Mouse (Mus musculus) stomach, embryonic 15.5 days (tissue): Measurements from ENCODE around the gene Rpgrip1. TPM values are rescaled to one million over a fixed set of nuclear protein-coding genes. Genes with fewer than 3 reads are reported as not detected.
"Not testable (repeated sequence)": the region's sequence is repeated elsewhere in the genome, so short reads cannot be mapped to it uniquely, and the experiment has no call there.

Experiments used
- ATAC-seq: fragments of 200-750 bp; cut with Nextera tagmentation; 2 replicates; pipeline ENCODE4 v1.8.0; 2017; ENCODE audit warnings: low read depth, moderate number of reproducible peaks, moderate TSS enrichment; ENCODE audit not compliant: insufficient read depth, low FRiP score
- H3K27ac ChIP-seq: fragments of 300-500 bp; sonication (generic); 2 replicates; pipeline ENCODE4 v1.5.1; 2015; ENCODE audit warnings: mild to moderate bottlenecking, inconsistent platforms
- H3K27me3 ChIP-seq: fragments of 300-500 bp; sonication (generic); replicated peaks from 2 replicates; pipeline ENCODE4 v1.6.1; 2015; ENCODE audit warnings: inconsistent platforms
- H3K36me3 ChIP-seq: fragments of 300-500 bp; sonication (generic); 2 replicates; pipeline ENCODE4 v1.6.1; 2015; ENCODE audit warnings: inconsistent platforms
- H3K4me1 ChIP-seq: fragments of 300-500 bp; sonication (generic); 2 replicates; pipeline ENCODE4 v1.6.1; 2015; ENCODE audit warnings: inconsistent platforms
- H3K4me2 ChIP-seq: fragments of 300-500 bp; sonication (generic); 2 replicates; pipeline ENCODE4 v1.6.1; 2015; ENCODE audit warnings: mild to moderate bottlenecking, inconsistent platforms
- H3K4me3 ChIP-seq: fragments of 300-500 bp; sonication (generic); replicated peaks from 2 replicates; pipeline ENCODE4 v1.5.1; 2015; ENCODE audit warnings: inconsistent platforms
- H3K9ac ChIP-seq: fragments of 300-500 bp; sonication (generic); 2 replicates; pipeline ENCODE4 v1.6.1; 2015; ENCODE audit warnings: inconsistent platforms
- H3K9me3 ChIP-seq: fragments of 300-500 bp; sonication (generic); 2 replicates; pipeline ENCODE4 v1.6.1; 2016; ENCODE audit warnings: inconsistent platforms
- WGBS: fragments of 180-500 bp; shearing (Covaris S2); methylation state at CpG from one replicate; pipeline ENCODE4 v1.1.7; 2015; 5-methylcytosine and 5-hydroxymethylcytosine counted together
- polyA plus RNA-seq: library from polyadenylated mRNA; unstranded; fragments of >200 nt; fragmentation: Nextera tagmentation; extraction: Ambion mirVana; gene quantifications from 2 replicates; pipeline ENCODE4 v1.2.1, GENCODE M21; 2015

Gene Rpgrip1
- 56.4 and 59.0 TPM in 2 replicates for polyA plus RNA-seq

DNA sequence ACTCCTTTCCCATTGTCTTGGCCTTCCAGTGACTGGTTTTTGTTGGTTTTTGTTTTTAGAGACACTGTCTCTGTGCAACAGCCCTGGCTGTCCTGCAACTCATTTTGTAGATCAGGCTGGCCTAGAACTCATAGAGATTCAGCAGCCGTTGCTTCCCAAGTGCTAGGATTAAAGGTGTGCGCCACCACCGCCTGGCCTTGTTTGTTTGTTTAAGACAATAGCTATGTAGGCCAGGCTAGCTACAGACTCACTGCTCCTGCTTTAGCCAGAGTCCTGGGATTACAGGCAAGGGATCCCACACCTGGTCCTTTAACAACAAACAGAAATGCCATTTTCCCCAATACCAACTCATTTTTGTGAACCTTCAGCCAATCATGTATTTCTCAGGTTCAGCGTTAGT lies at the start of gene Rpgrip1:
TSS of gene Rpgrip1 (plus strand) at position 359 of the 400 bp plus-strand sequence.
- Histone ChIP-seq H3K9me3 (no peaks in the 10 kb centered on the region), H3K36me3 (no peaks in the 10 kb centered on the region), H3K27ac (no peak within 1 kb of the TSS), H3K4me2 (no peak within 1 kb of the TSS), H3K4me3 (no peak within 1 kb of the TSS), H3K9ac (no peak within 1 kb of the TSS), H3K4me1 (peaks cover 7% of the 10 kb centered on the region; the same call in 1 of the 2 replicates), H3K27me3 (no peaks in the 10 kb centered on the region)
- ATAC-seq: no peak
- 84% methylated on average over 4 of the region's 4 CpGs for WGBS

DNA sequence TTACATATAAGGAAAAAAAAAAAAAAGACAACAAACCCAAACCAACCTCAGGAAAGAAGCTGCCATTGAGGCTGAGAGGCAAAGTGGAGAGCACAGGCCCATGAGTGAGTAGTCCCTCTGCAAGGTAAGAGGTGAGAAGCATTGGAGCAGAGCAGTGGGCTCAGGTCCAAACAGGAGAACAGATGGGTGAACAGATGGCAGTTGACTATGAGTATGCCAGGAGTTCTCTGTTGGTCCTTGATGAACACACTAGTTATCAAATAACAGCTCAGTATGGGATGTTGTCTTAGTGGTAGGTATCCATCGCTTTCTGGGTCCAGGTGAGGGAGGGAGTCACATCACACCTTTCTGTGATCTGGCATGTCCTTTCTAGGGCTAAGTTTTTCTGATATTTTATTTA lies 49.7 kb upstream of the Rpgrip1 start:
- Histone ChIP-seq H3K4me3 (no peak overlapping the region), H3K9me3 (no peaks in the 10 kb centered on the region), H3K36me3 (no peaks in the 10 kb centered on the region), H3K4me1 (no peaks in the 10 kb centered on the region), H3K4me2 (no peak overlapping the region), H3K9ac (no peak overlapping the region), H3K27ac (no peak overlapping the region), H3K27me3 (no peaks in the 10 kb centered on the region)
- 76% methylated on average over 1 of the region's 1 CpGs for WGBS
- no peak for ATAC-seq

DNA sequence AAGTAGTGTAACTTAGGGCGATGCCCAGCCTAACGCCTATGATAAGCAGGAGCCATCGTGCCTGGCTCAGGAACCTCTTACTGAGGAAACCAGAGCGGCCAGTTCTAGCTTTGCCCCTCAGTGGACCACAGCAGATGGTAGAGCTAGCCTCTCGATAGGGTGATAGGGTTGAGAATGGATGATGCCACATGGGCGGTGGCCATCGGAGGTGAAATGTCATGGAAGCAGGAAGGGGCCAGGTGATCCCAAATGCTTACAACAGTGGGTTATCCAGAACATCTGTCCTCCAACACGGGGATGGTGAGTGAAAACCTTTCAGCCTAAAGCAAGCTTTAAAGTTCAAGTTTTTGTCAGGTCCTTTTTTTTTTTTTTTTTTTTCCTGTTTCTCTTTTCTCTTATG lies 48.7 kb upstream of the Rpgrip1 start:
- Histone ChIP-seq H3K36me3 (no peaks in the 10 kb centered on the region), H3K9ac (no peak overlapping the region), H3K4me3 (no peak overlapping the region), H3K9me3 (no peaks in the 10 kb centered on the region), H3K27me3 (no peaks in the 10 kb centered on the region), H3K4me1 (no peaks in the 10 kb centered on the region), H3K27ac (no peak overlapping the region), H3K4me2 (no peak overlapping the region)
- WGBS: 80% methylated on average over 8 of the region's 8 CpGs
- no peak for ATAC-seq

DNA sequence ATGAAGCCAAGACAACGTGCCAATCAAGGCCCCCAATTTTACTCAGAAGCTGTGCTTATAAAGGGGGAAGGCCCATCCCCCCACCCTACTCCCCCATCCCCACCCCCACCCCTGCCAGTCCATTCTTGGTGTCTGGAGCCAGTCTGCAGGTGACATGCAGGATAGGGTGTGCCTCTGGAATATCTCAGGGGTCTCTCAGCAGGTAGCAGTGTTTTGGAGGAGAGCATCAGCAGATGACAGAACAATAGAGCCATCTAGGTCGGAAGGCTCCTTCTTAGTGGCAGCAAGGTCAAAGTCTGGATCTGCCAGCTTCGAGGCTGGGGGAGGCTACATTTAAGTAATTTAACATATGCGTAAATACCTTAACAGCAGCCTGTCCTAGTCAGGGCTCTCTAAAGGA lies 44.4 kb upstream of the Rpgrip1 start:
- no peak overlapping the region for H3K27ac ChIP-seq
- H3K4me3 ChIP-seq: no peak overlapping the region
- no peak for ATAC-seq
- 59% methylated on average over 4 of the region's 4 CpGs for WGBS
- H3K36me3 ChIP-seq: 0 out of 2 replicates have a peak, but pooled peaks cover under 1% of the 10 kb centered on the region
- H3K27me3 ChIP-seq: no peaks in the 10 kb centered on the region
- H3K9me3 ChIP-seq: no peaks in the 10 kb centered on the region
- no peak overlapping the region for H3K4me2 ChIP-seq
- H3K9ac ChIP-seq: no peak overlapping the region
- H3K4me1 ChIP-seq: no peaks in the 10 kb centered on the region

DNA sequence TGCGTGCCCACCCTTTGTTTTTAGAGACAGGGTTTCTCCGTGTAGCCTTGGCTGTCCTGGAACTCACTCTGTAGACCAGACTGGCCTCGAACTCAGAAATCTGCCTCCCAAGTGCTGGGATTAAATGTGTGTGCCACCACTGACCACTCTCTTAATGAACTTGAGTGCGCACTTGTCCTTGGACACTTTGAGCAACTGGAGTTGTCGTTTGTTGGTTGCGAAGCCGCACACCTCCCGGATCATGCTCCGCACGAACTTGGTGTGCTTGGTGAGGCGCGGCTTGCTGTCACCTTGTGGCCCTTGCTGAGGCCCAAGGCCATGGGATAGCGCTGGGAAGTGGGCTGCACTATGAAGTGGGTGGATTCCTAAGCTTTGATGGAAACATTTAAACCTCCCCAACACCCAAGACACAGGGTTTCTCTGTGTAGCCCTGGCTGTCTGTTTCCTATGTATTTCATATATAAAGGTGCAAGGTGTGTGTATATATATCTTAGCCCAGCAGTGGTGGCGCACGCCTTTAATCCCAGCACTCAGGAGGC lies 38.8 kb upstream of the Rpgrip1 start:
- Histone ChIP-seq H3K4me3 (no peak overlapping the region), H3K36me3 (peaks cover 34% of the 10 kb centered on the region), H3K9ac (no peak overlapping the region), H3K27ac (no peak overlapping the region), H3K4me1 (no peaks in the 10 kb centered on the region), H3K27me3 (no peaks in the 10 kb centered on the region), H3K4me2 (no peak overlapping the region), H3K9me3 (no peaks in the 10 kb centered on the region)
- 0 out of 2 replicates have a peak, but pooled peaks have one; percentile 7 for ATAC-seq
- WGBS: 92% methylated on average over 15 of the region's 15 CpGs

DNA sequence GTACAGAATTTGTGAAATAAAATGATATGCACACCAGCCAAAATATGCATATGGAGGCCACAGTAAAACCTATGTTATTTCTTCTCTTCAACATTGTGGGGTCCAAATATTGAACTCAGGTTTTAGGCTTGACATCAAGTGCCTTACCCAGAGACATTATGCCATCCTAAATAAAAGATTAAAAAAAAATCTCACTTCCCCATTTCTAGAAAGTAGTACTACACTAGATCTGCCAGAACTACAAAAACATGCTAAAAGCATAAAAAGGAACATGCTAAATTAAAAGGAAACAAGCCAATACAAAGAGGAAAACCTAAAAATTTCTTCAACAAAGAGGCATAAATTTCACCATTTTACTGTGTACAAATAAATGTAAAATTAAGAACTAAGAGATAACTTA lies 27.4 kb upstream of the Rpgrip1 start:
- no peaks in the 10 kb centered on the region for H3K27me3 ChIP-seq
- H3K9ac ChIP-seq: no peak overlapping the region
- no peak for ATAC-seq
- no peaks in the 10 kb centered on the region for H3K4me1 ChIP-seq
- H3K4me2 ChIP-seq: no peak overlapping the region
- peaks cover 33% of the 10 kb centered on the region for H3K36me3 ChIP-seq
- H3K9me3 ChIP-seq: no peaks in the 10 kb centered on the region
- H3K4me3 ChIP-seq: no peak overlapping the region
- no peak overlapping the region for H3K27ac ChIP-seq

DNA sequence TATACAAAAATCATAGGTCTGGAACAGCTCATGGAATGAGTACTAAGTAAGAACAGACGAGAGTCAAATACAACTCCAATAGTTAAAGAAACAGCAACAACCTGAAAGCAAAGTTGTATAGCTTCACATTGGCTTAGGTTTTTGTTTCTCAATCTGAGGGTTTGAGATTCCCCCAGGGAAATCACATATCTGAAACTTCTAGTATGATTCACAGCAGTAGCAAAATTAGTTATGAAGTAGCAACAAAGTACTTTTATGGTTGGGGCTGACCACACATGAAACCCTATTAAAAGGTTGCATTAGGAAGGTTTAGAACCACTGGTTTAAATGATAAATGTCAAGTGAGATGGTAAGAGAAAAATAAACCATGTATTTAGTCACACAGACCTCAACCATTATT lies 16.0 kb upstream of the Rpgrip1 start:
- Histone ChIP-seq H3K36me3 (peaks cover 13% of the 10 kb centered on the region; the same call in 1 of the 2 replicates), H3K4me1 (no peaks in the 10 kb centered on the region), H3K9ac (no peak overlapping the region), H3K27me3 (no peaks in the 10 kb centered on the region), H3K4me3 (no peak overlapping the region), H3K9me3 (no peaks in the 10 kb centered on the region), H3K27ac (no peak overlapping the region), H3K4me2 (no peak overlapping the region)
- ATAC-seq: no peak
- 80% methylated on average over 1 of the region's 1 CpGs for WGBS

DNA sequence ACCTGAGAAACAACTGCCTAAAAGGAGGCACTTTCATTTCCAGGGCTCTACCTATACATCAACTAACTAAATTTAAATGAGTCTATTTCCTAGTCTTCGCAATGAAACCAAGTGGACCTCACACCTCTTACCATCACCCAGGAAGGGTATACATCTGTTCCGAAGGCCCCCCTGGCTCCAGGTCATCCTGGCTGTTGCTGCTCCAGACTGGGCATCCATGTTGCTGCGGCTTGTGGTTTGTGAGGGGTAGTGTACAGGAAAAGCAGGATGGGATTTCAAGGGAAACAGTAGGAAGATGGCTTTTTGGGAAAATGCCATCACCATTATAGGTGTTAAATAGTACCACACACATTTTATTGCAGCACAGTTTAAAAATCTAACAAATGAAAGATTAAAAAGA lies 13.3 kb upstream of the Rpgrip1 start:
- 94% methylated on average over 3 of the region's 3 CpGs for WGBS
- not testable (repeated sequence) for H3K9ac ChIP-seq, H3K27me3 ChIP-seq, H3K36me3 ChIP-seq, H3K4me1 ChIP-seq, H3K4me3 ChIP-seq, ATAC-seq, H3K27ac ChIP-seq, H3K9me3 ChIP-seq, H3K4me2 ChIP-seq

DNA sequence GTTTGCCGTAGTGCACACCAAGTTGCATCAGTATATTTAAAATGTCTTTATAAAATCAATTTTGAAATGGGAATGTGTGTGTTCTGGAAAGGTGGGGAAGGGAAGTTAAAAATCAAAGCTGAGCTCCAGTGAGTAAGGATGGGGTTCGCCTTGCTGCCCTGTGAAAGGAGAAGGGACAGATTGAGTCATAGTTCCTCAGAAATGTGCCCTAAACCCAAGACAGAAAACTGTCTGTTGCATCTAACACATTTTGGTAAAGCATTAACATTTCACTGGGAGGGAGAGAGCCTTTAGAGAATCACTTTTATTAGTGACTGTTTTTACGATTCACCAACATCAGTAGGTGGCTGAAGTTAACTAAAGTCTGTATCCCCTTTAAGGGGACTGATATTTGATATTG lies 12.1 kb upstream of the Rpgrip1 start:
- H3K27ac ChIP-seq, H3K4me3 ChIP-seq, H3K36me3 ChIP-seq, H3K9ac ChIP-seq, H3K27me3 ChIP-seq, H3K9me3 ChIP-seq, ATAC-seq, H3K4me1 ChIP-seq, H3K4me2 ChIP-seq: not testable (repeated sequence)
- 78% methylated on average over 3 of the region's 3 CpGs for WGBS

DNA sequence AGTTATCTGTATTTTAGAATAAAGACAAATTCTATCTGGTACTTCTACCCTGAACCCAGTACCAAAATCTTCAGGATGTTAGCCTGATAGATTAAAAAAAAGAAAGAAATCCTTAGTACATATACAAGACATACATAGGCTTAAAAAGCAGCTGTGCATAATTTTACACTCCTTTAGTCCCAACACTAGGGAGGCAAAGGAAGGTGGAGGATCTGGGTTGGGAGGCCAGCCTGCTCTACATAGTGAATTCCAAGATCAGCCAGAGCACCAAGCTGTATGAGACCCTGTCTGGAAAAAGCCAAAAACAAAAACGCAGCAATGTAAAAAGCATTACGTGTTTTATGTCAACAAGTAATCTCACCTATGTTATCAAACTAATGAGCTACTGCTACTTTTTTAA lies 10.9 kb upstream of the Rpgrip1 start:
- WGBS: 60% methylated on average over 2 of the region's 2 CpGs

DNA sequence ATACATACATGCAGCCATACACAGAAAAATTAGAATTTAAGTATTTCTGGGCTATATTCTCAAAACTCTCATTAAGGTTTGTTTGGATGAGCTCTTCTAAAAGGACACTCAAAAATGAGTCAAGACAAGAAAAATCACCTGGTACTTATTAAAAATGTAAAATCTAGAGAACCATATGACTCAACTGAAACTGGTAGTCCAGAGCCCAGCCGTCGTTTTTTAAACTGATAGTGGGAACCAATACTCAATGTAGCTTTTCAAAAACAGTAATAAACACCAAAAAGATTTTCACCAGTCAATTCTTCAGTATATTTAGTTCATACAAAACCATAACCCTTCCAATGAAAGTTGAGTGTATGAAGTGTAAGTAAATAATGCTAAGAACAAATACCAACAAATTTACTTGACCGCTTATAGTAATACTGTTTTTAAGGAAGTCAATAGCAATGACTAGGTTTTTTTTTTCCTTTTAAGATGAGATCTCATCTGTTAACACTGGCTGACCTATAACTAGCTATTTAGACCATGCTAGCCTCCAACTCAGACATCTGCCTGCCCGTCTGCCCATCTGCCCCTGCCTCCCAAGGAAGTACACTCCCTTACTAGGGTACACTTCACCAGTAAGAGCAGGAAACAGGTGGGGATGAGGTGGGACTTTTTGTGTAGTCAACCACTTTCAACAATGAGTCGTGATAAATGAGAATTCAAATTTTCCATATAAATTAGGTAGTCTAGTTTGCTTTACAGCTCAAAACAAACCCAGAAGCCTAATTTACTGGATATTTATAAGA lies 10.1 kb upstream of the Rpgrip1 start:
- Histone ChIP-seq H3K36me3 (peaks cover 5% of the 10 kb centered on the region; the same call in 1 of the 2 replicates), H3K4me2 (peak overlapping the region; percentile 29; the same call in 1 of the 2 replicates), H3K4me1 (peaks cover 10% of the 10 kb centered on the region; the same call in 1 of the 2 replicates), H3K27me3 (no peaks in the 10 kb centered on the region), H3K9ac (no peak overlapping the region), H3K9me3 (no peaks in the 10 kb centered on the region), H3K4me3 (no peak overlapping the region), H3K27ac (no peak overlapping the region)
- 65% methylated on average over 5 of the region's 5 CpGs for WGBS
- ATAC-seq: no peak

More for the DNA sequence above, 10.9 kb upstream of the Rpgrip1 start:
- Histone ChIP-seq H3K9ac (no peak overlapping the region), H3K27ac (no peak overlapping the region), H3K27me3 (no peaks in the 10 kb centered on the region), H3K9me3 (no peaks in the 10 kb centered on the region), H3K4me3 (no peak overlapping the region), H3K36me3 (peaks cover 5% of the 10 kb centered on the region; the same call in 1 of the 2 replicates), H3K4me2 (no peak overlapping the region), H3K4me1 (peaks cover 10% of the 10 kb centered on the region; the same call in 1 of the 2 replicates)
- no peak for ATAC-seq
